ENCODE assay signal across 22 mouse cellular contexts in genomic region chr16:14462535-14462934, GRCm38 (mm10).
DNase-seq lines count a peak whose midpoint lies in the region; ATAC-seq lines count a peak whose summit lies in the region.
"Had no signal": no experiment of that assay in that cellular context is flagged by ENCODE, and none has a peak within 500 bp of the region (broad histone marks: within the 10 kb centered on the region; RNA-seq: fewer than 3 reads in every experiment).

No protein-coding gene starts in this region.

- no peak for ATAC-seq in heart, embryonic 11.5 days (replicated peaks; ENCODE audit: insufficient number of reproducible peaks, low FRiP score, low TSS enrichment)
- peak; percentile 65; the same call in 1 of the 2 replicates for ATAC-seq in common myeloid progenitor, adult 5-6 weeks (replicated peaks; ENCODE audit: low read depth, poor library complexity, severe bottlenecking)
- ATAC-seq in granulocyte monocyte progenitor cell, adult 5-6 weeks (replicated peaks; ENCODE audit: poor library complexity, severe bottlenecking): peak; percentile 74
- ATAC-seq in megakaryocyte, adult 5-6 weeks (ENCODE audit: poor library complexity, severe bottlenecking): peak; percentile 69
- ATAC-seq in midbrain, embryonic 16.5 days: no peak
- ATAC-seq: activated CD4-positive, CD25-positive, alpha-beta regulatory T cell, adult 4 months; CD4-positive, CD25-positive, alpha-beta regulatory T cell, adult 4 months; Patski had no signal

- peak; percentile 55 for DNase-seq in heart, adult 11 months
- DNase-seq in adrenal gland, postnatal 14 days: no peak
- no peak for DNase-seq in gastrocnemius, postnatal 25 days
- DNase-seq: adrenal gland, adult 2 months; adrenal gland, adult 8-10 months; adrenal gland, postnatal 10 days; adrenal gland, postnatal 25 days; adrenal gland, postnatal 36 days; B cell, adult 2 months; cerebellum, adult 11 months; cerebellum, adult 11-12 months; cerebellum, adult 18-20 months had no signal

- H3K9me3 ChIP-seq in heart, embryonic 11.5 days (replicated peaks; ENCODE audit: control insufficient read depth, low read length): no peaks in the 10 kb centered on the region
- H3K9me3 ChIP-seq in midbrain, embryonic 16.5 days (replicated peaks; ENCODE audit: control insufficient read depth, low read length, poor library complexity, severe bottlenecking): no peaks in the 10 kb centered on the region
- H3K9me3 ChIP-seq: G1E had no signal

- no peak overlapping the region for H3K4me3 ChIP-seq in heart, embryonic 11.5 days (ENCODE audit: low read depth, low read length)
- H3K4me3 ChIP-seq in midbrain, embryonic 16.5 days (ENCODE audit: low read depth, low read length): no peak overlapping the region

- H3K9ac ChIP-seq in heart, embryonic 11.5 days (ENCODE audit: low read depth, low read length): no peak overlapping the region
- no peak overlapping the region for H3K9ac ChIP-seq in midbrain, embryonic 16.5 days (ENCODE audit: low read depth, low read length)

- WGBS in heart, embryonic 11.5 days (ENCODE audit: insufficient replicate concordance): 89% methylated on average over 2 of the region's 2 CpGs
- 97% methylated on average over 2 of the region's 2 CpGs for WGBS in midbrain, embryonic 16.5 days

- H3K36me3 ChIP-seq in heart, embryonic 11.5 days (ENCODE audit: control insufficient read depth, insufficient read depth, low read length): no peaks in the 10 kb centered on the region
- H3K36me3 ChIP-seq in midbrain, embryonic 16.5 days (ENCODE audit: control insufficient read depth, insufficient read depth, low read length): peaks cover 25% of the 10 kb centered on the region

- H3K4me1 ChIP-seq in heart, embryonic 11.5 days (ENCODE audit: control insufficient read depth, insufficient read depth, low read length): no peaks in the 10 kb centered on the region
- H3K4me1 ChIP-seq in midbrain, embryonic 16.5 days (ENCODE audit: control insufficient read depth, insufficient read depth, low read length): no peaks in the 10 kb centered on the region

- no peaks in the 10 kb centered on the region for H3K27me3 ChIP-seq in heart, embryonic 11.5 days (ENCODE audit: control insufficient read depth, insufficient read depth, low read length)
- no peaks in the 10 kb centered on the region for H3K27me3 ChIP-seq in midbrain, embryonic 16.5 days (ENCODE audit: control insufficient read depth, insufficient read depth, low read depth, low read length)
- H3K27me3 ChIP-seq: CH12.LX, Patski had no signal

- no peak overlapping the region for H3K27ac ChIP-seq in heart, embryonic 11.5 days (ENCODE audit: low read depth, low read length)
- H3K27ac ChIP-seq in midbrain, embryonic 16.5 days (ENCODE audit: low read length): no peak overlapping the region

- H3K4me2 ChIP-seq in heart, embryonic 11.5 days: no peak overlapping the region
- no peak overlapping the region for H3K4me2 ChIP-seq in midbrain, embryonic 16.5 days (ENCODE audit: low read length)

Comparison
In these comparisons a context has a peak if more than half of its experiments do, and no peak if none do; other contexts are left out.
1. ATAC-seq: peak in common myeloid progenitor, adult 5-6 weeks (single experiment), granulocyte monocyte progenitor cell, adult 5-6 weeks (single experiment) and megakaryocyte, adult 5-6 weeks (single experiment); none in heart, embryonic 11.5 days (single experiment) and midbrain, embryonic 16.5 days (single experiment).